Mouse (Mus musculus) CH12.LX (cell line): Measurements from ENCODE around the gene Anp32b. TPM values are rescaled to one million over a fixed set of nuclear protein-coding genes. Genes with fewer than 3 reads are reported as not detected.

Experiments used
- DNase-seq: peaks from one replicate; pipeline ENCODE4 v3.0.0-alpha.2; 2013; ENCODE audit errors: extremely low read depth
- H3K27ac ChIP-seq: 2 replicates; pipeline ENCODE4 v1.5.1; 2012; ENCODE audit warnings: low read depth, mild to moderate bottlenecking, control low read depth, moderate library complexity; ENCODE audit not compliant: insufficient read depth
- H3K27me3 ChIP-seq: replicated peaks from 2 replicates; pipeline ENCODE3; 2012; ENCODE audit warnings: inconsistent platforms
- H3K36me3 ChIP-seq, 2 experiments: replicated peaks in 1 of 2; 2 replicates each; pipeline versions ENCODE3 to v1.6.1; 2012; ENCODE audit warnings: inconsistent platforms in 1 of 2, low read length in 1 of 2, mild to moderate bottlenecking in 1 of 2, mixed read lengths in 1 of 2, moderate library complexity in 1 of 2; ENCODE audit not compliant: control insufficient read depth in 1 of 2, insufficient read depth in 1 of 2
- H3K4me1 ChIP-seq, 2 experiments: 2 replicates each; pipeline ENCODE4 v1.6.1; 2012; ENCODE audit warnings: inconsistent platforms in 1 of 2, moderate library complexity in 1 of 2; ENCODE audit not compliant: insufficient read depth in 2 of 2, control insufficient read depth in 1 of 2
- H3K4me2 ChIP-seq: 2 replicates; pipeline ENCODE4 v1.6.1; 2012; ENCODE audit warnings: low read depth, mild to moderate bottlenecking, control low read depth; ENCODE audit not compliant: poor library complexity, insufficient read depth, severe bottlenecking
- H3K4me3 ChIP-seq, 3 experiments: fragments of 150-350 bp in 1 of 3; sonication (generic) in 1 of 3; replicated peaks in 1 of 3; 2 replicates each; pipeline versions ENCODE3 to v1.5.1; 2011 to 2012; ENCODE audit warnings: low read depth in 2 of 3, low read length in 2 of 3, mild to moderate bottlenecking in 2 of 3, moderate library complexity in 2 of 3, control low read depth in 1 of 3, improper control_type of control experiment in 1 of 3, inconsistent platforms in 1 of 3, mixed read lengths in 1 of 3; ENCODE audit not compliant: poor library complexity in 1 of 3
- H3K79me2 ChIP-seq: replicated peaks from 2 replicates; pipeline ENCODE4 v1.6.1; 2012; ENCODE audit warnings: mild to moderate bottlenecking, moderate library complexity; ENCODE audit not compliant: control insufficient read depth, poor library complexity, insufficient read depth, severe bottlenecking; ENCODE audit errors: extremely low read depth
- H3K9ac ChIP-seq: 2 replicates; pipeline ENCODE4 v1.6.1; 2012; ENCODE audit warnings: low read depth, mild to moderate bottlenecking, control low read depth, moderate library complexity; ENCODE audit not compliant: insufficient read depth
- H3K9me3 ChIP-seq: replicated peaks from 2 replicates; pipeline ENCODE3; 2012; ENCODE audit warnings: low read length, inconsistent platforms, mixed read lengths
- BHLHE40 ChIP-seq: IDR thresholded peaks from 2 replicates; pipeline ENCODE4 v1.6.1; 2011; ENCODE audit warnings: mild to moderate bottlenecking, low read depth, low read length, improper control_type of control experiment
- CHD1 ChIP-seq: IDR thresholded peaks from 2 replicates; pipeline ENCODE4 v1.6.1; 2012; ENCODE audit warnings: low read depth, low read length, improper control_type of control experiment, inconsistent platforms
- CTCF ChIP-seq, 2 experiments: IDR thresholded peaks in 1 of 2; conservative IDR thresholded peaks in 1 of 2; 2 replicates each; pipeline ENCODE4 v1.5.1; 2011 to 2012; ENCODE audit warnings: low read depth in 2 of 2, low read length in 2 of 2, improper control_type of control experiment in 1 of 2, inconsistent platforms in 1 of 2, mild to moderate bottlenecking in 1 of 2, moderate library complexity in 1 of 2
- ELF1 ChIP-seq: IDR thresholded peaks from 2 replicates; pipeline ENCODE4 v1.6.1; 2014; ENCODE audit warnings: low read depth, mild to moderate bottlenecking, inconsistent platforms, low read length, improper control_type of control experiment
- EP300 ChIP-seq: IDR thresholded peaks from 2 replicates; pipeline ENCODE4 v1.6.1; 2011; ENCODE audit warnings: low read length, improper control_type of control experiment
- IRF4 ChIP-seq: IDR thresholded peaks from 2 replicates; pipeline ENCODE4 v1.6.1; 2014; ENCODE audit warnings: low read depth, mild to moderate bottlenecking, inconsistent platforms, low read length, improper control_type of control experiment
- JUND ChIP-seq: conservative IDR thresholded peaks from 2 replicates; pipeline ENCODE4 v1.6.1; 2011; ENCODE audit warnings: low read depth, low read length, improper control_type of control experiment
- MAFK ChIP-seq: IDR thresholded peaks from 2 replicates; pipeline ENCODE4 v1.6.1; 2011; ENCODE audit warnings: low read length, improper control_type of control experiment; ENCODE audit not compliant: insufficient replicate concordance
- MXI1 ChIP-seq: IDR thresholded peaks from 2 replicates; pipeline ENCODE4 v1.6.1; 2011; ENCODE audit warnings: mild to moderate bottlenecking, low read depth, low read length, improper control_type of control experiment
- MYC ChIP-seq: IDR thresholded peaks from 2 replicates; pipeline ENCODE4 v1.6.1; 2011; ENCODE audit warnings: low read depth, mild to moderate bottlenecking, improper control_type of control experiment, low read length
- NRF1 ChIP-seq: IDR thresholded peaks from 2 replicates; pipeline ENCODE4 v1.6.1; 2014; ENCODE audit warnings: low read depth, mild to moderate bottlenecking, inconsistent platforms, low read length, improper control_type of control experiment, moderate library complexity
- PAX5 ChIP-seq: IDR thresholded peaks from 2 replicates; pipeline ENCODE4 v1.6.1; 2012; ENCODE audit warnings: low read length, inconsistent platforms, mixed read lengths
- POLR2AphosphoS2 ChIP-seq: IDR thresholded peaks from 2 replicates; pipeline ENCODE4 v1.6.1; 2011; ENCODE audit warnings: low read depth, low read length, improper control_type of control experiment
- RAD21 ChIP-seq: IDR thresholded peaks from 2 replicates; pipeline ENCODE4 v1.6.1; 2011; ENCODE audit warnings: low read depth, mild to moderate bottlenecking, low read length, improper control_type of control experiment, moderate library complexity
- RCOR1 ChIP-seq: conservative IDR thresholded peaks from 2 replicates; pipeline ENCODE4 v1.6.1; 2012; ENCODE audit warnings: low read depth, mild to moderate bottlenecking, inconsistent platforms, low read length, improper control_type of control experiment
- SIN3A ChIP-seq: IDR thresholded peaks from 2 replicates; pipeline ENCODE4 v1.6.1; 2012; ENCODE audit warnings: low read length, improper control_type of control experiment, inconsistent platforms
- TBP ChIP-seq: conservative IDR thresholded peaks from 2 replicates; pipeline ENCODE4 v1.6.1; 2011; ENCODE audit warnings: low read depth, low read length, improper control_type of control experiment
- TCF12 ChIP-seq: IDR thresholded peaks from 2 replicates; pipeline ENCODE4 v1.6.1; 2014; ENCODE audit warnings: low read depth, mild to moderate bottlenecking, inconsistent platforms, low read length, improper control_type of control experiment
- UBTF ChIP-seq: IDR thresholded peaks from 2 replicates; pipeline ENCODE4 v1.6.1; 2012; ENCODE audit warnings: low read depth, mild to moderate bottlenecking, inconsistent platforms, low read length, improper control_type of control experiment, moderate library complexity
- USF1 ChIP-seq: IDR thresholded peaks from 2 replicates; pipeline ENCODE4 v1.6.1; 2014; ENCODE audit warnings: low read depth, mild to moderate bottlenecking, inconsistent platforms, low read length, improper control_type of control experiment
- ZMIZ1 ChIP-seq: IDR thresholded peaks from 2 replicates; pipeline ENCODE4 v1.6.1; 2012; ENCODE audit warnings: low read depth, mild to moderate bottlenecking, inconsistent platforms, low read length, improper control_type of control experiment
- ZNF384 ChIP-seq: IDR thresholded peaks from 2 replicates; pipeline ENCODE4 v1.6.1; 2012; ENCODE audit warnings: low read depth, low read length, improper control_type of control experiment, inconsistent platforms
- dilution Hi-C: fragments of 300-500 bp; cut with MboI; formaldehyde crosslinking; loops from 2 replicates; pipeline ENCODE4 v1.14.3; 2020; ENCODE audit warnings: low sequenced_read_pairs; ENCODE audit not compliant: extremely low pct_unique_long_range_greater_than_20kb, extremely low pct_ligation_motif_present
- in situ Hi-C: fragments of 300-500 bp; cut with MboI; formaldehyde crosslinking; loops from 3 replicates; pipeline ENCODE4 v1.14.3; 2019; ENCODE audit warnings: low sequenced_read_pairs, low pct_ligation_motif_present, low pct_unique_long_range_greater_than_20kb, mixed read lengths
- polyA plus RNA-seq: library from polyadenylated mRNA; unstranded; fragments of >175 nt; gene quantifications from 2 replicates; pipeline ENCODE4 v1.2.1, GENCODE M21; 2012; ENCODE audit warnings: low read depth; ENCODE audit not compliant: insufficient read length
- total RNA-seq, 2 experiments: library from RNA; depleted of rRNA; stranded (reverse); fragments of 300-350 nt in 1 of 2; fragments of >200 nt in 1 of 2; gene quantifications; 2 replicates each; pipeline ENCODE4 v1.2.3; 2012 to 2014

Gene Anp32b
- total and polyA plus RNA-seq, 3 experiments: 29.4 to 864 (median 37.5) TPM

DNA sequence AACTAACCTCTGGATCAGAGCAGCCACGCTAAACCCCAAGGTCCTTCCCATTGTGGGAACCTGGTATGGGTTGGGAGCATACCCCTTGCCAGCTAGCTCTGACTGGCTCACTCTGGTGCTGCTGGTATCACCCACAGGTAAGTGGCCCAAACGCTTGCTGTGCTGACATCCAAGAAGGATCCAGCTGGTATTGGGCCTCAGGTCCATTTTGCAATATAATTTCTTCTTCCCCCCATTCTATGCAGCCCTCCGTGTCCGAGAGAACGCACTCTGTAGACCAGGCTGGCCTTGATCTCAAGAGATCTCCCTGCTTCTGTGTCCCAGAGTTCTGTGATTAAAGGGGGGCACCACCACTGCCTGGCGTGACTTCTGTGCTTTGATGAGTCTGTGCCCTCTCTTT, 42.4 kb downstream of the Anp32b start:
- TF ChIP-seq IRF4: no peak
- TF ChIP-seq POLR2AphosphoS2: no peak
- TF ChIP-seq RAD21: no peak
- TF ChIP-seq MAFK: no peak
- no peak for TF ChIP-seq ZNF384
- Histone ChIP-seq H3K27ac (no peak overlapping the region), H3K36me3 (peaks cover 44 to 64% of the 10 kb centered on the region in 2 experiments), H3K9me3 (no peaks in the 10 kb centered on the region), H3K9ac (no peak overlapping the region), H3K79me2 (peaks cover 38% of the 10 kb centered on the region), H3K4me3 (no peak overlapping the region), H3K27me3 (no peaks in the 10 kb centered on the region), H3K4me1 (peaks cover 0 to 18% of the 10 kb centered on the region in 2 experiments; a peak in 2 of 4 replicates), H3K4me2 (no peak overlapping the region)
- in situ Hi-C loops (loop anchor here (25.0 kb wide), 1 partner anchor 281 kb away; no protein-coding TSS in a partner anchor), dilution Hi-C loops (no loop called here)
- DNase-seq: no peak

DNA sequence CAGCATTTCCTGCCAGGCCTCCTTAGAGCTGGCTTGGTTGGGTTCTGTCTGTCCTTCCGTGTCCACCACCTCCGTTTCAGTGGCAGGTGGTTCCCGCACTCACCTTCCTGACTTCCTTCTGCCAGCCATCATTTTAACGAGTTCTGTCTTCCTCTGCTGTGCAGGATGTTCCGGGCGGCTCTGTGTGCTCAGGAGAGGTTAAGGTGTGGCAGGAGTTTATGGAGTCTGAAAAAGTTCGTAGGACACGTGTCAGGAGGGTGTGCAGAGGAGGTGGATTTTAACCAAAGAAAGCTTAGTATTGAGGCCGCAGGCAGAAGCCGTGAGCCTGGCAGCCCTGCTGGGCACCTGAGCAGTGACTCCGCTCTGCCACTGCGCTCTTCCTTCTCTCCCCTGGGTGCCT, 44.8 kb downstream of the Anp32b start:
- H3K9ac ChIP-seq: no peak overlapping the region
- in situ Hi-C loops (loop anchor here (25.0 kb wide), 1 partner anchor 283 kb away; no protein-coding TSS in a partner anchor), dilution Hi-C loops (no loop called here)
- no peak overlapping the region for H3K4me3 ChIP-seq
- H3K27ac ChIP-seq: no peak overlapping the region
- no peak overlapping the region for H3K4me2 ChIP-seq
- no peak for DNase-seq
- H3K4me1 ChIP-seq: peaks cover 0 to 7% of the 10 kb centered on the region in 2 experiments; a peak in 2 of 4 replicates
- H3K27me3 ChIP-seq: no peaks in the 10 kb centered on the region
- H3K79me2 ChIP-seq: peaks cover 25% of the 10 kb centered on the region
- no peak for TF ChIP-seq MYC
- TF ChIP-seq MAFK: no peak
- no peak for TF ChIP-seq CHD1
- TF ChIP-seq EP300: no peak
- TF ChIP-seq BHLHE40: no peak
- no peak for TF ChIP-seq MXI1
- no peak for TF ChIP-seq TBP
- TF ChIP-seq CTCF (conservative IDR thresholded peaks at IDR 0.05 in 1 of 2, IDR thresholded peaks at IDR 0.05 in 1 of 2; ENCODE audit: low read depth in 2 of 2, low read length in 2 of 2): no peak
- no peak for TF ChIP-seq SIN3A
- TF ChIP-seq NRF1: no peak
- no peak for TF ChIP-seq UBTF
- TF ChIP-seq POLR2AphosphoS2: no peak
- TF ChIP-seq JUND: no peak
- no peak for TF ChIP-seq PAX5
- no peak for TF ChIP-seq TCF12
- TF ChIP-seq ZMIZ1: no peak
- no peak for TF ChIP-seq ELF1
- TF ChIP-seq USF1: no peak
- no peak for TF ChIP-seq RCOR1
- H3K9me3 ChIP-seq: no peaks in the 10 kb centered on the region
- peaks cover 62 to 89% of the 10 kb centered on the region in 2 experiments for H3K36me3 ChIP-seq
